Mouse (Mus musculus) heart, postnatal 0 days (tissue): ENCODE measurements at regions not wholly inside any gene's neighbourhood (a gene's known extent, or its start where the extent isn't known, plus 50 kb on each side); places are given as distances from the start of the nearest gene placed in this dataset.

Experiments
- ATAC-seq: fragments of 200-750 bp; cut with Nextera tagmentation; 2 replicates; pipeline ENCODE4 v1.8.0; 2017; ENCODE audit warnings: low read depth, moderate number of reproducible peaks, moderate library complexity; ENCODE audit not compliant: insufficient read depth
- DNase-seq: peaks from one replicate; pipeline ENCODE4 v3.0.0-alpha.2; 2016; ENCODE audit warnings: low spot score
- H3K27ac ChIP-seq: fragments of 300-500 bp; sonication (generic); 2 replicates; pipeline ENCODE4 v1.5.1; 2014; ENCODE audit warnings: low read depth, mild to moderate bottlenecking
- H3K27me3 ChIP-seq: fragments of 300-500 bp; sonication (generic); 2 replicates; pipeline ENCODE4 v1.6.1; 2014; ENCODE audit warnings: low read length, mixed read lengths; ENCODE audit not compliant: control insufficient read depth, insufficient read depth
- H3K36me3 ChIP-seq: fragments of 300-500 bp; sonication (generic); replicated peaks from 2 replicates; pipeline ENCODE4 v1.6.1; 2014; ENCODE audit warnings: low read length, mixed read lengths; ENCODE audit not compliant: control insufficient read depth, insufficient read depth
- H3K4me1 ChIP-seq: fragments of 300-500 bp; sonication (generic); 2 replicates; pipeline ENCODE4 v1.6.1; 2014; ENCODE audit warnings: antibody characterized with exemption; ENCODE audit not compliant: control insufficient read depth, insufficient read depth
- H3K4me2 ChIP-seq: fragments of 300-500 bp; sonication (generic); 2 replicates; pipeline ENCODE4 v1.6.1; 2014; ENCODE audit warnings: low read depth, mild to moderate bottlenecking, low read length, moderate library complexity
- H3K4me3 ChIP-seq: fragments of 300-500 bp; sonication (generic); 2 replicates; pipeline ENCODE4 v1.5.1; 2014; ENCODE audit warnings: low read depth, low read length
- H3K9ac ChIP-seq: fragments of 300-500 bp; sonication (generic); replicated peaks from 2 replicates; pipeline ENCODE4 v1.6.1; 2014; ENCODE audit warnings: low read depth, low read length, mixed read lengths
- H3K9me3 ChIP-seq: fragments of 300-500 bp; sonication (generic); replicated peaks from 2 replicates; pipeline ENCODE4 v1.6.1; 2016; ENCODE audit warnings: low read length; ENCODE audit not compliant: control insufficient read depth
- CTCF ChIP-seq: IDR thresholded peaks from 2 replicates; pipeline ENCODE4 v1.5.1; 2016; ENCODE audit warnings: antibody characterized with exemption, control low read depth, low read depth
- EP300 ChIP-seq: IDR thresholded peaks from 2 replicates; pipeline ENCODE4 v1.6.1; 2016; ENCODE audit warnings: antibody characterized with exemption, low read depth
- WGBS: fragments of 180-500 bp; shearing (Covaris S2); extraction: QIAGEN DNeasy Blood & Tissue Kit; methylation state at CpG from one replicate; pipeline ENCODE4 v1.1.7; 2014; 5-methylcytosine and 5-hydroxymethylcytosine counted together

GRCm38 (mm10) chr6:51288306-51289066 is 144.0 kb upstream of the Nfe2l3 start:
- Histone ChIP-seq H3K4me1 (peaks cover 18% of the 10 kb centered on the region), H3K27me3 (no peaks in the 10 kb centered on the region), H3K9me3 (no peaks in the 10 kb centered on the region), H3K36me3 (no peaks in the 10 kb centered on the region), H3K4me3 (no peak overlapping the region), H3K9ac (no peak overlapping the region), H3K27ac (no peak overlapping the region), H3K4me2 (no peak overlapping the region)
- 73% methylated on average over 7 of the region's 7 CpGs for WGBS
- ATAC-seq (no peak), DNase-seq (no peak)
- TF ChIP-seq EP300, result no peak
- TF ChIP-seq CTCF, result no peak

- no peak for DNase-seq
- Histone ChIP-seq H3K27ac (no peak overlapping the region), H3K9me3 (no peaks in the 10 kb centered on the region), H3K27me3 (no peaks in the 10 kb centered on the region), H3K4me1 (peaks cover 15% of the 10 kb centered on the region), H3K4me3 (no peak overlapping the region), H3K4me2 (no peak overlapping the region), H3K9ac (no peak overlapping the region), H3K36me3 (no peaks in the 10 kb centered on the region)
- WGBS, result 73% methylated on average over 6 of the region's 6 CpGs
- no peak for ATAC-seq
- TF ChIP-seq CTCF, result no peak
- no peak for TF ChIP-seq EP300
These were observed 143.3 kb upstream of the Nfe2l3 start for GRCm38 (mm10) chr6:51289067-51289725.

GRCm38 (mm10) chr6:51300694-51301417 is 131.6 kb upstream of the Nfe2l3 start:
- H3K4me1 ChIP-seq, result no peaks in the 10 kb centered on the region
- no peak for TF ChIP-seq EP300
- no peak for TF ChIP-seq CTCF
- no peak overlapping the region for H3K4me3 ChIP-seq
- no peaks in the 10 kb centered on the region for H3K36me3 ChIP-seq
- no peaks in the 10 kb centered on the region; the same call in 1 of the 2 replicates for H3K9me3 ChIP-seq
- no peak overlapping the region for H3K4me2 ChIP-seq
- H3K27me3 ChIP-seq, result no peaks in the 10 kb centered on the region
- H3K9ac ChIP-seq, result no peak overlapping the region
- DNase-seq, result peak; percentile 16
- no peak overlapping the region for H3K27ac ChIP-seq
- 33% methylated on average over 11 of the region's 11 CpGs for WGBS
- ATAC-seq, result no peak

GRCm38 (mm10) chr6:51301831-51302230 is 130.6 kb upstream of the Nfe2l3 start:
- Histone ChIP-seq H3K9ac (no peak overlapping the region), H3K4me3 (no peak overlapping the region), H3K9me3 (no peaks in the 10 kb centered on the region; the same call in 1 of the 2 replicates), H3K27me3 (no peaks in the 10 kb centered on the region), H3K4me2 (no peak overlapping the region), H3K27ac (no peak overlapping the region), H3K36me3 (no peaks in the 10 kb centered on the region), H3K4me1 (no peaks in the 10 kb centered on the region)
- DNase-seq (no peak), ATAC-seq (no peak)
- no peak for TF ChIP-seq CTCF
- TF ChIP-seq EP300, result no peak
- WGBS, result 95% methylated on average over 4 of the region's 4 CpGs

- DNase-seq, result no peak
- 92% methylated on average over 7 of the region's 7 CpGs for WGBS
These were observed 130.2 kb upstream of the Nfe2l3 start for GRCm38 (mm10) chr6:51302240-51302639.

More at GRCm38 (mm10) chr6:51302240-51302639, 130.2 kb upstream of the Nfe2l3 start:
- Histone ChIP-seq H3K4me3 (no peak overlapping the region), H3K9me3 (no peaks in the 10 kb centered on the region; the same call in 1 of the 2 replicates), H3K27ac (no peak overlapping the region), H3K4me1 (no peaks in the 10 kb centered on the region), H3K4me2 (no peak overlapping the region), H3K27me3 (no peaks in the 10 kb centered on the region), H3K36me3 (no peaks in the 10 kb centered on the region), H3K9ac (no peak overlapping the region)
- no peak for ATAC-seq
- TF ChIP-seq EP300 (no peak), CTCF (no peak)
